Mouse (Mus musculus): ENCODE measurements around the gene Slc7a4. TPM values are rescaled to one million over a fixed set of nuclear protein-coding genes. Genes with fewer than 3 reads are reported as not detected.

Gene Slc7a4
- total and polyA plus RNA-seq, 3 experiments, result 0.05 TPM; not detected in 2

- Histone ChIP-seq H3K36me3 (replicated peaks) (no peaks in the 10 kb centered on the region), H3K9me3 (replicated peaks) (no peaks in the 10 kb centered on the region; the same call in 1 of the 2 replicates), H3K4me1 (ENCODE audit: insufficient read depth, low read depth, low read length) (no peaks in the 10 kb centered on the region; the same call in 1 of the 2 replicates), H3K27me3 (ENCODE audit: insufficient read depth, low read length) (peaks cover 24% of the 10 kb centered on the region), H3K4me3 (ENCODE audit: low read depth, low read length) (no peak overlapping the region)
- ATAC-seq (ENCODE audit: extremely low read depth, insufficient number of reproducible peaks, low FRiP score, poor library complexity, severe bottlenecking), result no peak
- no peak for TF ChIP-seq GATA2 (IDR thresholded peaks at IDR 0.05; ENCODE audit: borderline replicate concordance, low read depth, low read length)
- TF ChIP-seq TAL1 (conservative IDR thresholded peaks at IDR 0.05; ENCODE audit: low read depth, low read length), result no peak
- TF ChIP-seq GATA1 (IDR thresholded peaks at IDR 0.05; ENCODE audit: borderline replicate concordance, low read length), result no peak
- TF ChIP-seq CTCF (IDR thresholded peaks at IDR 0.05; ENCODE audit: low read depth, low read length), result no peak
- TF ChIP-seq POLR2AphosphoS5 (IDR thresholded peaks at IDR 0.05; ENCODE audit: insufficient replicate concordance, low read depth, low read length), result no peak
- no peak for DNase-seq (ENCODE audit: low spot score)
Observed at GRCm38 (mm10) chr16:17600944-17601562, 18.0 kb upstream of the Slc7a4 start.

DNA sequence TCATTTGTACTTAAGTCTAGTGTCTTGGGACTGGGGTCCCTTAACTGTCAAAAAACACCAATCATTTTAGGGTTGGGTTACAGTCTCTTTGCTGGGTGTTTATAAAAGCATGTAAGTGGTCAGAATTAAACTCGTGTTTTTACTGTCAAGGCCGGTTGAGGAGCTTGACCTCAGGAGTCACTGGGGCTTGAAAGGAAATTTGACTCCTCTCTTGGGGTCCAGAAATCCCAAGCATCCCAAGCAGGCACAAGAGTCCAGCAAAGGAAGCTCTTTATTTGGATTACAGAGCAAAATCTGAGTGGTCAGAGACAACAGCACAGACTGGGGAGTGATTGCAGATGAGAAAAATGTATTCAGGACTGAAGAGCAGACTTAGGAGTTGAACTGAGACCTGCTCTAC lies 7.7 kb upstream of the Slc7a4 start:
- ATAC-seq (ENCODE audit: extremely low read depth, insufficient number of reproducible peaks, low FRiP score, poor library complexity, severe bottlenecking), result no peak
- Histone ChIP-seq H3K4me1 (ENCODE audit: insufficient read depth, low read depth, low read length) (peaks cover 6% of the 10 kb centered on the region; the same call in 1 of the 2 replicates), H3K9me3 (replicated peaks) (peaks cover 10% of the 10 kb centered on the region), H3K36me3 (replicated peaks) (no peaks in the 10 kb centered on the region), H3K27me3 (ENCODE audit: insufficient read depth, low read length) (peaks cover 28% of the 10 kb centered on the region), H3K4me3 (ENCODE audit: low read depth, low read length) (no peak overlapping the region)
- TF ChIP-seq CTCF (IDR thresholded peaks at IDR 0.05; ENCODE audit: low read depth, low read length) (no peak), GATA1 (IDR thresholded peaks at IDR 0.05; ENCODE audit: borderline replicate concordance, low read length) (no peak), GATA2 (IDR thresholded peaks at IDR 0.05; ENCODE audit: borderline replicate concordance, low read depth, low read length) (no peak), POLR2AphosphoS5 (IDR thresholded peaks at IDR 0.05; ENCODE audit: insufficient replicate concordance, low read depth, low read length) (no peak), TAL1 (conservative IDR thresholded peaks at IDR 0.05; ENCODE audit: low read depth, low read length) (no peak)
- DNase-seq (ENCODE audit: low spot score), result no peak

- H3K27me3 ChIP-seq (ENCODE audit: insufficient read depth, low read length), result peaks cover 7% of the 10 kb centered on the region
- peaks cover 8% of the 10 kb centered on the region for H3K9me3 ChIP-seq (replicated peaks)
- no peak overlapping the region for H3K4me3 ChIP-seq (ENCODE audit: low read depth, low read length)
- no peaks in the 10 kb centered on the region for H3K36me3 ChIP-seq (replicated peaks)
- DNase-seq (ENCODE audit: low spot score), result no peak
- no peak for TF ChIP-seq TAL1 (conservative IDR thresholded peaks at IDR 0.05; ENCODE audit: low read depth, low read length)
- TF ChIP-seq CTCF (IDR thresholded peaks at IDR 0.05; ENCODE audit: low read depth, low read length), result no peak
- TF ChIP-seq GATA1 (IDR thresholded peaks at IDR 0.05; ENCODE audit: borderline replicate concordance, low read length), result no peak
- TF ChIP-seq GATA2 (IDR thresholded peaks at IDR 0.05; ENCODE audit: borderline replicate concordance, low read depth, low read length), result no peak
- TF ChIP-seq POLR2AphosphoS5 (IDR thresholded peaks at IDR 0.05; ENCODE audit: insufficient replicate concordance, low read depth, low read length), result no peak
- no peaks in the 10 kb centered on the region for H3K4me1 ChIP-seq (ENCODE audit: insufficient read depth, low read depth, low read length)
- no peak for ATAC-seq (ENCODE audit: extremely low read depth, insufficient number of reproducible peaks, low FRiP score, poor library complexity, severe bottlenecking)
Observed at GRCm38 (mm10) chr16:17584555-17584954, 1.5 kb upstream of the Slc7a4 start.

DNA sequence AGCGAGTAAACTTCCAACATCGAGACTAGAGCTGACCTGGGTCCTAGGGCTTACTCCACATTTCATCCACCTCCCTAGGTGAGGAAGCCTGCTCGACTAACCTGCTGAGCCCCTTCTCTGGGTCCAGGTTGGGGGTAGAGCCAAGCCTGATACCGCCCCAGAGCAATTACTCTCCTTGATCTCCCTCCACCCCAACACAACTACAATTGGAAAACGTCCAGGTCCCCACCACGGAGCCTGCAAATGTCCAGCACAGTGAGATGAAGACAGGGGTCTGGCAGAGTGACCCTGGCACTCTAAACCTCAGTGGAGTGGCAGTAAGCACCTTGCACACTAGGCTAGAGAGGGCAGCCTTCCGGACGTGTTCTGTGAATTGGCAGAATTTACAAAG lies 6.2 kb downstream of the Slc7a4 start:
- Histone ChIP-seq H3K4me3 (ENCODE audit: low read depth, low read length) (no peak overlapping the region), H3K27me3 (ENCODE audit: insufficient read depth, low read length) (peaks cover 35% of the 10 kb centered on the region)
- no peak for ATAC-seq (ENCODE audit: extremely low read depth, insufficient number of reproducible peaks, low FRiP score, poor library complexity, severe bottlenecking)

DNA sequence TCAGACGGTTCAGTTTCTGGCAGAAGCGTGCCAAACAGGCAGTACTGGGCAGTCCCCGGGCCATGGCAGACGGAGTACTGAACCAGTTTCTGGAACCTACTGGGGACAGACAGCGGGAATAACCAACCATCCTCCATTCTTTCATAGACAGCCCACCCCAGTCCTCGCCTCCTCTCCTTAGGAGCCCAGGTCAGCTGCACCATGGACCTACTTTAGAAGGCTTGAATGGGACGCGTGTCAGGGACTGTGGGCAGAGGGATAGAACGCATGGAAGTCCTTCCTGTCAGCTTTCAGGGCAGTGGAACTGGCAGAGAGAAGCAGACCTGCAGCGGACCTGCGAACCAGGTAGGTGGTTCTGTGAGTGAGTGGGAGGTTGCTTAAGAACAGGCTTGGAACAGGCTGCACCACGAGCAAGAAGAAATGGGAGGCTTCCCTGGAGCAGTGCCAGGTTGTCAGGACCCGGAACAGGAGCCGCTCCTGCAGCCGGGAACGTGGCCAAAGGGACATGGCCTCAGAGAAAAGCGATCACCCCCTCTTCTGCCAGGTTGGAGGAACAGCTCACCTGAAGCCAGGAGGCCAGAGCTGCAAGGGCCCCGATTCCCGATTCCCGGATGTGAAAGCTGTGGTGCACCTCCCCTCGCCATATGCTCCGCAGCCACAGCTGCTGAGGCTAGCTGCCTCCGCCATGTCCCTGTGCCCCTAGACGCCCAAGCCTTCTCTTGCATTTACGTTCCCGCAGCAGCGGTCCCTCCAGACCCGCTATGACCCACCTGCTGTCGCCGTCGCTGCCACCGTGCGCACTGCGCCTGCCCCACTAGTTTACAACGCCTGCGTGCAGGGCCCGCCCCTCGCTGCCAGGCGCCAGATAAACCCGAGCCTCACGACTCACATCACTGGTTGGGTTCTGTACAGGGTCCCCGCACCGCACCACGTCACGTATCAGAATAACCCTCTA lies 6.9 kb downstream of the Slc7a4 start:
- no peaks in the 10 kb centered on the region for H3K36me3 ChIP-seq (replicated peaks)
- H3K4me1 ChIP-seq (ENCODE audit: insufficient read depth, low read depth, low read length), result no peaks in the 10 kb centered on the region
- peaks cover 35% of the 10 kb centered on the region for H3K27me3 ChIP-seq (ENCODE audit: insufficient read depth, low read length)
- TF ChIP-seq POLR2AphosphoS5 (IDR thresholded peaks at IDR 0.05; ENCODE audit: insufficient replicate concordance, low read depth, low read length), result no peak
- no peak for TF ChIP-seq CTCF (IDR thresholded peaks at IDR 0.05; ENCODE audit: low read depth, low read length)
- DNase-seq (ENCODE audit: low spot score), result no peak
- no peak for ATAC-seq (ENCODE audit: extremely low read depth, insufficient number of reproducible peaks, low FRiP score, poor library complexity, severe bottlenecking)
- H3K4me3 ChIP-seq (ENCODE audit: low read depth, low read length), result no peak overlapping the region
- H3K9me3 ChIP-seq (replicated peaks), result no peaks in the 10 kb centered on the region

More for the DNA sequence above, 6.2 kb downstream of the Slc7a4 start:
- Histone ChIP-seq H3K36me3 (replicated peaks) (no peaks in the 10 kb centered on the region), H3K4me1 (ENCODE audit: insufficient read depth, low read depth, low read length) (no peaks in the 10 kb centered on the region), H3K9me3 (replicated peaks) (no peaks in the 10 kb centered on the region)
- DNase-seq (ENCODE audit: low spot score), result no peak
- TF ChIP-seq GATA1 (IDR thresholded peaks at IDR 0.05; ENCODE audit: borderline replicate concordance, low read length), result no peak
- no peak for TF ChIP-seq GATA2 (IDR thresholded peaks at IDR 0.05; ENCODE audit: borderline replicate concordance, low read depth, low read length)
- TF ChIP-seq TAL1 (conservative IDR thresholded peaks at IDR 0.05; ENCODE audit: low read depth, low read length), result no peak
- TF ChIP-seq CTCF (IDR thresholded peaks at IDR 0.05; ENCODE audit: low read depth, low read length), result no peak
- no peak for TF ChIP-seq POLR2AphosphoS5 (IDR thresholded peaks at IDR 0.05; ENCODE audit: insufficient replicate concordance, low read depth, low read length)

DNA sequence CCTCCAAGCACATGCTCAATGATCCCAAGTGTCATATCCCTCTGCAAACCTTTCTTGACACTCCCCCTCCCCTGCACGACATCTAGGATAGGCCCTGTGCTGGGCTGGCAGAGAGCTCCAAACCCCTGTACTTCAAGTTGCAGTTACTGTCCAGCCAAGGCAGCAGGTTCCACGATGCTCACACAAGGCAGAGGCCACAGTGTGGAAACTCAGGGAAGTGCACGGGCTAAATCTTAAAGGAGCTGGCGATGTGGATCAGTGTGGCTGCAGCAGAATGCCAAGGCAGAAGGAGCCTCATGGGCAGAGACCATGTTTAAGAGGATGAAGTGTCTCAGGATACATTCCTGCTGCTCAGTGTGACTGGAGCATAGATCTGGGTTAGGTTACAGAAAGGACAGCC lies 16.8 kb downstream of the Slc7a4 start:
- no peaks in the 10 kb centered on the region for H3K9me3 ChIP-seq (replicated peaks)
- TF ChIP-seq TAL1 (conservative IDR thresholded peaks at IDR 0.05; ENCODE audit: low read depth, low read length) (no peak), CTCF (IDR thresholded peaks at IDR 0.05; ENCODE audit: low read depth, low read length) (no peak), POLR2AphosphoS5 (IDR thresholded peaks at IDR 0.05; ENCODE audit: insufficient replicate concordance, low read depth, low read length) (no peak), GATA2 (IDR thresholded peaks at IDR 0.05; ENCODE audit: borderline replicate concordance, low read depth, low read length) (no peak), GATA1 (IDR thresholded peaks at IDR 0.05; ENCODE audit: borderline replicate concordance, low read length) (no peak)
- no peak overlapping the region for H3K4me3 ChIP-seq (ENCODE audit: low read depth, low read length)
- H3K27me3 ChIP-seq (ENCODE audit: insufficient read depth, low read length), result peaks cover 71% of the 10 kb centered on the region
- peaks cover 16% of the 10 kb centered on the region for H3K4me1 ChIP-seq (ENCODE audit: insufficient read depth, low read depth, low read length)
- ATAC-seq (ENCODE audit: extremely low read depth, insufficient number of reproducible peaks, low FRiP score, poor library complexity, severe bottlenecking), result no peak
- DNase-seq (ENCODE audit: low spot score), result no peak
- no peaks in the 10 kb centered on the region for H3K36me3 ChIP-seq (replicated peaks)
